Mouse (Mus musculus): ENCODE data around the gene Dnajb8.

Dnajb8 gene

DNA sequence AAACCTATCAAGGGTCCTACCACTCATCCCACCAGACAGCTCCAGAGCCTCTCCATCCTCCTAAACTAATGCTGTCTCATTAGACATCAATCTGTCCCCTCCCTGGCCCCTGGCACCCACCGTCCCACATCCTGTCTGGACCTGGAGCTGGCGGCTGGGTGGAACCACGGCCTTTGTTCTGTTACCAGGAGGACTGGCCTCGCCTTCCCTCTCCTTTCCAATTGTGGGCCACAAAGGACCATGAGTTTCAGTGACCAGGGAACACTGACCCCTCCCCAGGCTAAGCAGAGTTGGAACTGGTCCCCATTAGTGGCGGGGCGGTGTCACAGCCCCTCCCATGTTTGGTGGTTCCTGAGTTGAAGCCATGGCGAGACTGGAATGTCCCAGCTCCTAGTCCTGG lies 5.5 kb downstream of the Dnajb8 start:
- DNase-seq (ENCODE audit: extremely low read depth, low read depth, low spot score) = no peak

DNA sequence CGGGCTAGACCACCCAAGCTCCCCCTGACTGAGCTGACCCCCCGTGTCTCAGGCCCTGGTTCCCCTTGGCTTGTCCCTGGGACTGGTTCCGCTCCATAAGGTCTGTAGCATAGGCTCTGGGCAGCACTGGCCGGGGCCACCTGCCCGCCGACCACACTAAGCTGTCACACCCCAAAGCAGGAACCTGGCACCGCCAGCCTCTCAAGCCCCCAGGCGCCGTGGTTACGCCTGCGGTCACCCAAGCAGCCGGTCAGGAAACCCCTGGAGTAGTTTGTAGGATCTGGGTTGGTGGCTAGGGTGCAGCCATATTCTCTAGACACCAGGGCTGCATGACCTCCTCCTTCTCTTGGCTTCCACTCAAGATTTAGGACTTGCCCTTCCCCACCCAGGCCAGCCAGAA lies 7.2 kb downstream of the Dnajb8 start:
- no peak for DNase-seq (ENCODE audit: extremely low read depth, low read depth, low spot score)

DNA sequence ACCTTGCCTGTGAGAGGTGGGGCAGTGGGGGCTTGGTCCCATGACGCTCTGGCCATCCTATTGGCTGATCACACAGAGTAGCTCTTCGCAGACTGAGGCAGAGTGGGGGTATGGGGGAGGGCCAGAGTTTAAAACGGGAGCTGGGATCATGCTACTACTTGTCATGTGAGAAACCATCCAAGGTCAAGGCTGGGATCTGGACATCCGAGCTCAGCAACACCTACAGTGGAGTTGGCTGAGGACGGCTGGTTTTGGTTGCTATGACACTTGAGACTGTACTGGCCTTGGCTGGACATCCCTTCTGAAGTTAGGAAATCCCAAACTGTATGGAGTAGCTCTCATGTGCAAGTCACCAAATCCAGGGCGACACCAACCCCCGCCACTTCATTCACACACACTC lies 9.8 kb downstream of the Dnajb8 start:
- DNase-seq (ENCODE audit: extremely low read depth, low read depth, low spot score) = no peak

DNA sequence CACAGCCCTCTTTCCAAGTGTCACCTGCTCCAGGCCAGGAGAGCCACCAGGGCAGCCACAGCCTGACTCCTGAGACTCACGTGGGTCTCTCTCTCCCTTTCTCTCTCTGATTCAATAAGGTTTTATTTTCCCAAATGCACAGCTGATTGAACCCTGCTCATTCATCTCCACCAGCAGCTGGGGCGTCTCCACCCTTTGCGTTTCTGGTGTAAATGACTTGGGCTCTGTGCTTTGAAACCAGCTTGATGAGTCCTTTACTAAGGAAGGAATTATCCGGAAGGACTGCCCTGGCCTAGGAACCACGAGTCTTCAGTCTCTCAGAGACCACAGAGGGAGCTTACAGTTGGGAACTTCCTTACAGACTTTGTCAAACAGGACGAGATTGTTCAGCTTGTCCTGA lies 10.2 kb downstream of the Dnajb8 start:
- no peak for DNase-seq (ENCODE audit: extremely low read depth, low read depth, low spot score)

DNA sequence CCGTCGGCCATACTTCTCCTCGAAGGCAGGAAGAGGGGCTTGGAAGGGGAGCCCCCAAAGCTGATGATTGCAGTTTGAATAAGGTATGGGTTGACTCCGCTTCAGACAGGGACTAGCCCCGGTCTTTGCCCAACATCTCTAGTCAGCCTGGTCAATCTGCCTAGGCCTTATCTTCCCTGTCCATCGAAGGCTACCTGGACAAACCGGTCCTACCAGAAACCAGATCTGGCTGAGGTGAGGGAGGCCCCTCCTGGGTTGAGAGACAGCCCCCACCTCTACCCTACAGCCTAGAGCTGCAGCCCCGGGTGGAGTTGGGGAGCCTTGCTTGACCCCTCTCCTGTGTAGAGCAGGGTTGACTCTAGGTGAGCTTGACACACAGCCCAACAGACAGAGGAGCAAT lies 11.9 kb downstream of the Dnajb8 start:
- no peak for DNase-seq (ENCODE audit: extremely low read depth, low read depth, low spot score)

DNA sequence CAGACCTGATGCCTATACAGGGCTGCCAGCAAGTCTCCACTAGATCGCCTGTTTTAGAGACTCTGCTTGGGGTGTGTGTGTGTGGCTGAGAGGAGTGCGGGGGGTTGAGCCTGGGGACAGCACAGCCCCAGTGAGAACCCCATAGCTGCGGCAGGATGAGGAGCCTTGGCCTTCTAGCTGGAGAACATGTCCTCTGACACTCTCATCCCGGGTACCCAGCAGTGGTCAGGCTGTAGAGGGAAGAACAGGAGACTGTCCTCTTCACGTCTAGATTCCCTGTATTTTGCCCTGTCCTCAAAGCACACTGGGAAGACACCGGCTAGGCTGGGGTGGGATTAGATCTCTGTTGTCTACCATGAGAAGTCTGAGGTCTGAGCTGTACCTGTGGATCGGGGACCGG lies 13.4 kb downstream of the Dnajb8 start:
- DNase-seq (ENCODE audit: extremely low read depth, low read depth, low spot score) = no peak

DNA sequence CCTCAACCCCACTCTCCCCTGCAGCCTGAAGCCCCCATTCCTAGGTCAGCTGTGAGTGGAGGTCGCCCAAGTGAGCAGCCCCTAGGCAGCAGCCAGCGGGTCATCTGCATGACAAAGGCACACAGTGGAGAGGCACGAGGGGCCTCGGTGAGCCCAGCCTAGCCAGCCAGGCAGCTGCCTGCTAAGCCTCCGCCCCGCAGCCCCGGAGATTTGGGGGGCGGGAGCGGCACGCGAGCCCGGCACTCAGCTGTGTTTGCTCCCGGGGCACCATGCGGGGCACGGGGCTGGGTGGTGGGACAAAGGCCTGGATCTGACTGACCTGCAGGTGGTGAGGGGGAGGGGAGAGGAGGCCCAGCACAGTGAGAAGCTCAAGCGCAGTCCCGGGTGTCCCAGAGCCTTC lies 13.9 kb downstream of the Dnajb8 start:
- no peak for DNase-seq (ENCODE audit: extremely low read depth, low read depth, low spot score)

DNA sequence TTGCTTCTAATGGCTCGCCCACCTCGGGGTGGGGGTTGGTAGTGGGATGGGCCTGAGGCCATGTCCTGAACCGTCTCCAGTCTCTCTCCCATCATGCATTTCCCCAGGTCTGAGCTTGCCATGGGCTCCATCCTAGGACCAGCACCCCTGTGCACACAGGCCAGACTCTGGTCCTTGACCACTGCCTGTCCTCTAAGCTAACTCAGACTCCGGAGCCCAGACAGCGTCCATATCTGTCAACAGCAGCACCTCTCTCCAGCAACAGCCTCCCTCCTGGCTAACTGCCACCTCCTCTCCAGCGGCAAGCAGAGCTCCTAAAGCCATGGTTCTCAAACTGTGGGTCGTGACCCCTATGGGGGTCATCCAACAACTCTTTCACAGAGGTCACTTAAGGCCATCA lies 14.4 kb downstream of the Dnajb8 start:
- no peak for DNase-seq (ENCODE audit: extremely low read depth, low read depth, low spot score)

DNA sequence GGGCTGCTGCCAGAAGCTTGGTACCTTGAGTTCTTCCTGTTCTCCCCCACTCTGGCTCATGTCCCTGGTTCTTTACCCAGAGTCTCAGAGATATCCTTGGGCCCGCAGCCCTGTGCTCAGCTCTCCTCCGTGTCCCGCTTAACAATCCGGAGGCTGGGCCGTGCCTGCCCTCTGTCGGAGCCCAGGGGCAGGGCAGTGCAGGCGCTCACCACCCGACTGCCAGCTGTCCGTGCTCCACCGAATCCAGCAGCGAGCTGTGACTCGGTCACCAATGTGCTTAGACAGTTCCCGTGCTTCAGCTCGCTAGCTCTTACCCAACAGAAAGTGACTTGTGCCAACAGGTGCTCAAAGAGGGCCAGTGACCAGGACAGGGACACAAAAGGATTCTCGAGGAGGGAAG lies 20.5 kb downstream of the Dnajb8 start:
- peak; percentile 1 for DNase-seq (ENCODE audit: extremely low read depth, low read depth, low spot score)

DNA sequence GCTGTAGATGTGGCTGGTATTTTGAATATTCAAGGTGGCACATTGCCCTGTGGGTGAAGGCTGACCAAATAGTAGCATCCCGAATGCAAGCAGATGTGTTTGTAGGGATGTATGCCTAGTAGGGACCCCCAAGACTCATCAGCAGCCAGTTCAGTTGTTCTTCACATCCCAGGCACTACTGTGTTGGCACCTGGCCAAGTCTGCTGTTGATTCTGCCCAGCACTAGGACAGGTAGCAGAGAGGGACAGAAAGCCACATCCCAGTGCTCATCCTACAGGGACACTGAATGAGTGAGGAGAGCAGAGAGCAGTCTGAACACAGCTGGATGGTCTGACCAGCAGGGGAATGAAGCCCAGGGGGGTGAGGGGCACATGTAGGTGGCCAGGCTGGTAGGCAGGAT lies 27.2 kb downstream of the Dnajb8 start:
- DNase-seq (ENCODE audit: extremely low read depth, low read depth, low spot score) = no peak

DNA sequence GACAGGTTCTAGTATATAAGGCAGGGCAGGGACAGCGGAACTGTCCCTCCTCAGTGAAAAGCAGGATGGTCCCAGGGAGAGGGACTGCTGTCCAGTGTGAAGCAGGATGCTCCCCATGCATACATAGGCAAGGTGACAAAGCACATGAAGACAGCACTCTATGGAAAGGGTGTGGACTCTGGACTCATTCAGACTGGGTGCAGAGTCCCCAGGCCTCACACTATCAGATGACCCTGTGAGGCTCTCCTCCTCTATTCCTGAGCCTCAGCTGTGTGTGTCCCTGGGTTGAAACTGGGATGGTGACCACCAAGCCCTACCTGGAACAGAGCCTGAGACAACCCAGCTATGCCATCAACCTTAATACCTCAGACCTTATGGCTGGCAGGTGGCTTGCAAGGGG lies 29.3 kb downstream of the Dnajb8 start:
- no peak for DNase-seq (ENCODE audit: extremely low read depth, low read depth, low spot score)

DNA sequence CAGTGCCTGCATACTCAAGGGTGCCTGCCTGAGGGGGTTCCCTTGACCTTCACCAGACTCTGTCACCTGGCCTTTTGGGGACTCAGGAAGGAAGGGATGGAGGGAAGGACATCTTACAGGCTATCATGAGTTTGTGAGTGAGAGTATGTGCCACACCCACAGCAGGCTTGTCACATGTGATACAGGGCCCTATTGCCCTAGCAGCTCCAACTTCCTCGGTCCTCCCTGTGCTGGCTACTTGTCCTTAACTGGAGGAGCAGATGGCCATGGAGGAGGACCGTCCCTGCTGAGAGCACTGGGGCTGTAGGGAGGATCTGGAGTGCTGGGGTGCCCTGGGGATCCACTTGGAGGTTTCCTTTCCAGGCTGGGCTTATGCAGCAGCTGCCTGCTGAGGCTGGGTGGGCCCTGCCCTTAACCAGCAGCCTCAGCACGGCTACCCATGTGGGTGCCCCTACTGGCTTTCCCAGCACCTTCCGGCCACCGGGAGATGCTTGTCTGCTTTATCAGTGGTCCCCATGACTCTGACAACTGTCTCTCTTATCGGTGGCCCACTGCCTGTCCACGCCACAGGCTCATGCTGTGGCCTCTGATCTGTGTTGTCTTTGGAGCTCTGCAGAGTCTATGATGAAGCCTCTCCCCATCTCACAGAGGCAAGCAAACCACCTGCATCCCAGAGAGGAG lies 29.9 kb downstream of the Dnajb8 start:
- no peak for DNase-seq (ENCODE audit: extremely low read depth, low read depth, low spot score)

DNA sequence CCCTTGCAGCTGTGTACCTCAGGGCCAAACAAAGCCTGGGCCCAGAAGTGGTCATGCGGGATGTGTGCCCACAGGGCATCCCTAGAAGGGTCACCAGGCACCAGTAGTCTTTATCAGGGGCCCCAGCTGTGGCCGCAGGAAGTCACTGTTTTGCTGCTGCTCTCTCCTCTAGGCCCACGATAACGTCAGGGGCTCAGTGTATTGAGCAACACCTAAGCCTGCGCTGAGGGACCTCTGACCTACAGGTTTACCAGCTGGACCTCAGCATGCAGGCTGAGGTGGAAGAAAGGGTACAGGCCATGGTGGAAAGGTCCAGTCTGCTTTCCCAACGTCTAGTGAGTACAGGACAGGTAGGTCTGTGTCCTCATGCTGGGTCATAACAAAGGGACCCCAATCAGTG lies 32.0 kb downstream of the Dnajb8 start:
- DNase-seq (ENCODE audit: extremely low read depth, low read depth, low spot score) = no peak

DNA sequence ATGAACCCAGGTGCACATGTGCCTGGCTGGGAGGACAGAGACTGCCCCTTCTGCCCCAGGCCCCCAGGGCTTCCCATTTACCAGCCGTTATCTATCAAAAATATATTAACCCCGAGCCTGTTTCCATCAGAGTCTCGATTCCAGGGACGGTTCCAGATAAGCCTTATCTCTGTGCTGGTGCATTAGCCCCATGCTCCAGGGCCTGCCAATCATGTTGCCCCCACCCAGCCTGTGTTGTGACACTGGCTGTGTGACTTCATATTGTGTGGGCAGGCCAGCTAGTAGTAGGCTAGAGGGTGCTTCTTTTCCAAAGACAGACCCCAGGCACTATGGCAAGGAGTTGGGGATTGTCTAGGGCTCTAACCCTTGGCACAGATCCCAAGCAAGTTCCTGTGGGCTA lies 33.4 kb downstream of the Dnajb8 start:
- no peak for DNase-seq (ENCODE audit: extremely low read depth, low read depth, low spot score)

DNA sequence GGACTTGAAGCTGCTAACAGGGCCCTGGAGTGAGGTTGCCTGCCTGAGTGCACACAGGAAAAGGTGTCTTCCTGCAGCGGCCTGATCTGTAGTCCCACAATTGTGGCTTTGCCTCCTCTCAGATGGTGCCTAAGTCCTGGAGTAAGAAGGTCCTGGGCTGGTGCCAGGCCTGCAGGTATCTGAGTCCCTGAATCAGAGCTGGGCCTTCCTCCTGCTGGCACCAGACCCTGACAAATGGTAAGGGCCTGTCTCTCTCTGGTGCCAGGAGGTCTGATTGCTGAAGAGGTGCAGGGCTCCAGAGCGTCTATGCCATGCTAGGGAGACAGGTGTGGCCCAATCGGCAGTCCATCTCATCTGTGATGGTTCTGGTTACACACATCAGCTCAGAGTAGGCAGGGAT lies 37.6 kb downstream of the Dnajb8 start:
- no peak for DNase-seq (ENCODE audit: extremely low read depth, low read depth, low spot score)

DNA sequence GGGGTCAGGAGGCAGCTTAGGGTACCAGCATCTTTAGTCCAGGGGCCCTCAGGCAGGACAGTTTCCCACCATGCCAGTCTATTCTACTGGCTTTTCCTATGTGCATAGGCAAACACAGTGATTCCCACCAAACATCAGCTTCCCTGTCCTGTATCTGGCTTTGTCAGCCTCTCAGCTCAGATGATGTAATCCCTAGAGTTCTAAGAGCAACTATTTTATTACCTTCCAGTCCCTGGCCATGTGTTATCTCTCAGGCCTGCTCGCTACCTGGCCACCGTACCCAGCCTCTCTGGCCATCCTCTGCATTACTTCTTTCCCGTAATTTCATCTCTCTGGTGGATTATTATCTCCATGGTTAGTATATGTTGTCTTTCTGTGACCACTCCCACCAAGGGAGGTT lies 38.6 kb downstream of the Dnajb8 start:
- no peak for DNase-seq (ENCODE audit: extremely low read depth, low read depth, low spot score)

DNA sequence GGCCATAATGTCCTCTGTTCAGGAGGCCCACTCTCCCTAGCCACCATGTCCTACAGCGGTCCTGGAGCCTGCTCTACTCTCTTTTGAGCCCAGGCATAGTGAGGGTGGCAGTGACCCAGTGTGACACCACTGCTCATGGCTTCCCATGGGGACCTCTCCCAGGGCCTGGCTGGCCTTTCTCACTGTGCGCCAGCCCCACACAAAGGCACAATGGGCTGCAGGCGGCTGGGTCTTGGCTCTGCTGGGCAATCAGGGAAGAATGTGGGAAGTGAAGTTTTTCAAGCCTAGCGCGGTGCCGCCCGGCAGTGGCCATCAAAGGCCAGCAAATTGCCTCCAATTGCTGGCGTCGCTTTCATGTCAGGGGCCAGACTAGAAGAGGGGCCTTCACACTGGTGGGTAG lies 40.1 kb downstream of the Dnajb8 start:
- DNase-seq (ENCODE audit: extremely low read depth, low read depth, low spot score) = no peak

DNA sequence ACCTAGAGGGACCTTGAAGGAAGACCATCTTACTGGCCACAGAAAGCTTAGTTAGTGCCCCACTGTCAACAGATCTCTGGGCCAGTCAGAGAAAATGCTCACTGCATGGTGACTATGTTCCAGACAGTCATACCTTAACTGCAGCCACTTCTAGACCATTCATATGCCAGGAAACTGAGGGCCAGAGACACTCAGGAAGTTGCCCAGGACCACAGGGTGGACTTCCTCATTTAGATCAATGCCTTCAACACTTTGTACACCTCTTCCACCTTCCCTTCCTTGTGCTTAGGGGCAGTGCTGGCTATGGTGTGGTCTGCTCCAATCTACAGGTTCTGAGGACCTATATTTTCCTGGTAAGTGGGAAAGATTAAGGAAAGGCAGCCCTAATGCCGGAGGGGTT lies 43.3 kb downstream of the Dnajb8 start:
- no peak for DNase-seq (ENCODE audit: extremely low read depth, low read depth, low spot score)

DNA sequence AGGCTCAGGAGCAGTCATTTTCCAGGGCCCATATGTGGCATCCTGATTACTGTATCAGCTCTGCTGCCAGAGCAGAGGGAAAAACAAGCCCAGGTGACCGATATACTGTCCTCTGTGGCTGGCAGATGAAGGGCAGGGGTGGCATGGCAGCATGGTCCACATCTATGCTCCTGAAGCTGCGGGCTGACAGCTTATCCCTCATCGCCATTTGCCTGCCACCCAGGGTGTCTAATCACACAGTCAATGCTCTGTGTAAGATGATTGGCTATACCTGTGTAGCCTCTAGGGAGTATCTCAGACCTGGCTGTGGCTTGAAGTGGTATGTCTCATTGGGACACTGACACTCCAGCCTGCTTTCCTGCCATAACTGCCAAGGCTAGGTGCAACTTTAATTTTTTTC lies 44.0 kb downstream of the Dnajb8 start:
- no peak for DNase-seq (ENCODE audit: extremely low read depth, low read depth, low spot score)

DNA sequence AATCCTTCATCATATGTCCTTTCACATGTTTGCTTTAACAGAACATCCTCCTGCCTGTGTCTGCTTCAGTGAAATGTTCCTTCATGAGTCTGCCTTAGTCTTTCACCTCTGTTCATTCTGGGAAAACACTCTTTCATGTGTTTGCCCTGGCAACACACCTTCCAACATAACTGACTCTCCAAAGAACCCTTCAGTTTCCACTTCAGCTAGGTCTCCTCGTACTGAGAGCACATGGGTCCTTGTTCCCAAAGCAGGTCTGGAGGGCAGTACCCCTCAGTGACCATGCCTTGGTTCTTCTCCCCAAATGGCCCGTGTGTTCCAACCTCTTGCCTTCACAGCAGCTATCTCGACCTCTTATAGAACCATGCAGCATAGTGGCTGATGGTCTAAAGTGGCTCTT lies 45.0 kb downstream of the Dnajb8 start:
- DNase-seq (ENCODE audit: extremely low read depth, low read depth, low spot score) = no peak

DNA sequence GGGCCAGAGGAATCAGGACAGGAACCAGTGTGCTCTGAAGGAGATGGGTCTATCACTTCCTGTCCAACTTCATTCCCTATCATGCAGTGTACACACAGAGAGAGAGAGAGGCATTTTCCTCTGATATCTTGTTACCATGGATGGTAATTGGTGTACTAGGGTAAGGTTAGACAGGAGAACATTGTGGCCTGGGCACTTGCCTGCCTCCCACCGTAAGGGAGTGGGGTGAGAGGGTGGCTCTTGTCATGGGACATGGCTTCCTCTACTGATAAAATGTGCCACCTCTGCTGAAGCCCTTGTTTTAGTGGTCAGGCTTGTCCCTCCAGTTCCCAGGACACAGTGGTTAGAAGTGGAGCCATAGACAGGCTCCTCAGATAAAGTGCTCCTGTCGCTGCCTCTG lies 45.9 kb downstream of the Dnajb8 start:
- no peak for DNase-seq (ENCODE audit: extremely low read depth, low read depth, low spot score)

DNA sequence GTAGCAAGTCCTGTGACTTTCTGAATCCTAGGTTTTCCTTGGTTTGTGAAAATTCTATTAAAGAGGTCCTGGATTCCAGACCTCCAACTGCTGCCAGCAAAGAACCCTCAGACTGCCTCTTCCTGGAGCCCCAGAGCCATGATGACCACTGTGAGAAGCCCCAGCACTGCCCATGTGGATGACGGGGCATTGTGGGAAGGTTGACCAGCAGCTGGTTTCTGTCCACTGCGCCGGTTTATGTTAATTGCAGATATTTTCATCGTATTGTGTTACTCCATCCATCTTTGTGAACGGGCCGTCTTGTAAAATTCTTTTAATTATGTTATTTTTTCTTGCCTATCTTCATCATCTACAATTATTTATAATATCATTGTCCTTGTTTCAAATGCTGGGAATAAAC lies 52.6 kb downstream of the Dnajb8 start:
- no peak for DNase-seq (ENCODE audit: extremely low read depth, low read depth, low spot score)

DNA sequence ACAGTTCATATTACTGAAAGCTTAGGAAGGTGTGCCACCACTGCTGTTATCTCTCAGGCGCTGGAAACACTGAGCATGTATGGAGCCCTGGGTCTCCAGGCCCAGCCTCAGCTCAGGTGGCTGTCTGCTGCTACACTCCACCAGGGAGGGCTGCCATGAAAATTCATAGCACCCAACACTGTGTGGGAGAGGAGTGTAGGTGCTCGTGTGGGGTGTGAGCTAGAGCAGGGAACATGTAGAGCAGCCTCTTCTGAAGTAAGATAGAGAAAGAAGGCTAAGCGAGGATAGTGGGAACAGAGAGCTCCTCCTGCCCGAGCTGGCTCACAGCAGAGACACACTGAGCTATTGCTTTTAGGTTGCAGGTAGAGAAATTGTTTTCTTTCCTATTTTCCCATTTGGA lies 54.2 kb downstream of the Dnajb8 start:
- no peak for DNase-seq (ENCODE audit: extremely low read depth, low read depth, low spot score)

DNA sequence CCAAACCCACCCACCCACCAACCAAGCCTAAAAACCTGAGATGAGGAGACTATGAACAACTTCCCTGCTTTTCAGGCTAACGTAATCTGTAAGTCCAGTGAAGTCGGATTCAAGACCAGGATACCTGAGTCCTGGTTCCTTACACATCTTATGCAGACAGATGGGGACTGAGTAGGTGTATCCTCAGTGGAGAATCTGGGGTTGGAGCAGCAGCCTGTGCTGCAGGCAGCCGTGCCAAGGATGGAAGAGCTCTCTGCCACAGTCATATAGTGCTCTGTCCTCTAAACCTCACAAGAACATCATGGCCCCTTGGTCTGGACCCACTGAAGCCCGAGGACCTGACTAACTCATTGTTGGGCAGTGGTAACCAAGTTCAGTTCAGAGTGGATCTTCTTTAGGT lies 55.2 kb downstream of the Dnajb8 start:
- no peak for DNase-seq (ENCODE audit: extremely low read depth, low read depth, low spot score)
